ENCODE assay signal across 19 mouse cellular contexts in the genomic region with DNA sequence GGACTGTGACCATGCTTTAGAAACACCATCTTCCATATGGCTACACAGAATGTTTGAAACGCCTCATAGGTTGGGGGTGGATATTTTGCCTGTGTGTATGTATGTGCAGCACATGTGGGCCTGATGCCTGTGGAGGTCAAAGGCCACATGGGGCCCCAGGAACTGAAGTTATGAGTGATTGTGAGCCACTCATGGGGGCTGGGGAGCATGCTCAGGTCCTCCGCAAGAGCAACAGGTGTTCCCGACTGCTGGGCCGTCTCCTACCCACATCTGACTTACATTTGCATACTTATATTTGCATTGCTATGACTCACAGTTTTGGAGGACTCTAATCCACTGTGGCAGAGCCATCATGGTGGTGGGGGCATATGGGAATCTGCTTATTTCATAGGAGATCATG.
"Had no signal": no experiment of that assay in that cellular context is flagged by ENCODE, and none has a peak within 500 bp of the region (broad histone marks: within the 10 kb centered on the region; RNA-seq: fewer than 3 reads in every experiment).

No protein-coding gene starts in this region.

- H3K27me3 ChIP-seq: midbrain, embryonic 12.5 days; neural tube, embryonic 13.5 days; neural tube, embryonic 15.5 days had no signal

- H3K4me3 ChIP-seq: midbrain, embryonic 10.5 days; midbrain, embryonic 12.5 days; myocyte; neural tube, embryonic 13.5 days; neural tube, embryonic 15.5 days had no signal

- H3K4me2 ChIP-seq: lung, embryonic 14.5 days; midbrain, embryonic 12.5 days; neural tube, embryonic 13.5 days; neural tube, embryonic 15.5 days had no signal

- DNase-seq: lung, adult 18-20 months; lung, embryonic 14.5 days; lung, postnatal 14 days; lung, postnatal 4 days; midbrain, embryonic 14.5 days; retina, postnatal 1 day; right cerebral cortex, adult 18-20 months; right cerebral cortex, postnatal 25 days; right cerebral cortex, postnatal 4 days; spleen, adult 18-20 months; thymus, adult 18-20 months; thymus, postnatal 25 days; thymus, postnatal 4 days had no signal

- ATAC-seq: midbrain, embryonic 16.5 days had no signal

- H3K27ac ChIP-seq: midbrain, embryonic 10.5 days; midbrain, embryonic 12.5 days; neural tube, embryonic 13.5 days; neural tube, embryonic 15.5 days had no signal

- H3K9me3 ChIP-seq: neural tube, embryonic 15.5 days had no signal

- H3K9ac ChIP-seq: lung, embryonic 14.5 days; midbrain, embryonic 12.5 days; neural tube, embryonic 13.5 days; neural tube, embryonic 15.5 days had no signal
